Mouse (Mus musculus) induced T-regulatory cell, adult 2 months (primary cell): Measurements from ENCODE around the gene Scly.

Experiments
- DNase-seq: peaks from one replicate; pipeline ENCODE4 v3.0.0-alpha.2; 2012; ENCODE audit warnings: low read depth

Scly gene

GRCm38 (mm10) chr1:91299707-91300426 lies 1.7 kb downstream of the Scly start:
- DNase-seq = no peak

DNA sequence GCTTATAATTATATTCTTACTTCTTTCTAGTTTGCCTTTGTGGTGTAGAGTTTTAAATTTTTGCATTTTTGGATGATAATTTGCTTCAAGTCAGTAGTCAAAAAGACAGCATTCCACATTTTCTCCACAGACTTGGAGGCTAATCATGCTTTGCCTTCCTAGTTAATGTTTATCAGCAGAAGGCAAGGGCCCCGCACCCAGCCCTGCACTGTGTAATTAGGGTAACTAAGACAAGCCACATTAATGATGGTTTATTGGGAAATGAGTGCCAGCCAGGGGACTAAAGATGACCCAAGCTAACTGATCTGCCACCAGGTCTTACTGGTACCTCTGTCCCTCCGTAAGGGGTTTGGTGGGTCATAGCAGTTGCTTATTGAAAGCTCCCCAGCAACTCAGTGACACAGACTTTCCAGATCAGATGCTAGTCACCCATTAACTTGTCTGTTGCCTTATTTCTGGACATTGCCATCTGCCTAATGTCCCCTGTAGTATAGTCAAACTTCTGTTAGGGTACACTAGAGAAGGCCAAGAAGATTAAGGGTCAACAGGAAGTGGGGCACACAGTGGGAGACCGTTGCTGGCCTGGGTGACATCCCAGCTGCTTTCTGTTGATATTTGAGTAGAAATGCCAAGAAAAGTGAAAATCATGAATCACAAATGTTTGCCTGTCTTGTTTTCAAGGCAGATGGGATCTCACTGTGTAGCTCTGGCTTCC lies 3.2 kb downstream of the Scly start:
- DNase-seq = no peak

DNA sequence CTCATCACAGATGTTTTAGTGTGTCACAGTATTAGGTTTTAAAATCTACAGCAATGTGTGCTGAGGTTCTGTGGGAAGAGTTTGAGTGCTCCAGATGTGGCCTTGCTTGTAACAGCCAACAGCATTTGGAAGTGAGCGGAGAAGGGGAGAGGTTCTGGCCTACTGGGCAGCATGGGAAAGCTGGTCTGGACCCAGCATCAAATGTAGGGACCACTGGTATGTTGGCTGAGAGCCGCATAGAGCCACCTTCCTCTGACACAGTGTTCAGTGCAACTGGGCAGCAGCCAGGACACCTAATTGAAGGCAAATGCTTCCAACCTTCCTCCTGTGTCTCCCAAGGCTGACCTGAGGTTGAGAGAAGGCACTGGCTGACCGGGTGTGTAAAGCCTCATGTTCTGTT lies 3.9 kb downstream of the Scly start:
- DNase-seq = no peak

DNA sequence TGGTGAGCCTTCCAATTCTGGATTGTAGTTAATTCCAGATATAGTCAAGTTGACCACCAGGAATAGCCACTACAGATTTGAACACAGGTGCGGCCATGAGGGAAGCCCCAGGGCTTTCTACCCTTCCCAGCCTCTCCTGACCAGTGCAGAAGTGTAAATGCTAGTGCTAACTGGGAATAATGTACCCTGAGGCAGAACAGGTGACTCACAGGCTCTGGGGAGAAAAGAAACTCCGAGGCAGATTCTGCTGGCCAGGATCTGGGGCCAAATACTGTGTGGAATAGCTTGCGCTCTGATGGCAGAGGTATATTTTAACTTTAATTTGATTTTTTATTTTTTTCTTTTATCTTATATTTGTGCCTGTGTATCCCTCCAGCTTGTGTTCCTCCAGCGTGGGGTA lies 6.5 kb downstream of the Scly start:
- no peak for DNase-seq

DNA sequence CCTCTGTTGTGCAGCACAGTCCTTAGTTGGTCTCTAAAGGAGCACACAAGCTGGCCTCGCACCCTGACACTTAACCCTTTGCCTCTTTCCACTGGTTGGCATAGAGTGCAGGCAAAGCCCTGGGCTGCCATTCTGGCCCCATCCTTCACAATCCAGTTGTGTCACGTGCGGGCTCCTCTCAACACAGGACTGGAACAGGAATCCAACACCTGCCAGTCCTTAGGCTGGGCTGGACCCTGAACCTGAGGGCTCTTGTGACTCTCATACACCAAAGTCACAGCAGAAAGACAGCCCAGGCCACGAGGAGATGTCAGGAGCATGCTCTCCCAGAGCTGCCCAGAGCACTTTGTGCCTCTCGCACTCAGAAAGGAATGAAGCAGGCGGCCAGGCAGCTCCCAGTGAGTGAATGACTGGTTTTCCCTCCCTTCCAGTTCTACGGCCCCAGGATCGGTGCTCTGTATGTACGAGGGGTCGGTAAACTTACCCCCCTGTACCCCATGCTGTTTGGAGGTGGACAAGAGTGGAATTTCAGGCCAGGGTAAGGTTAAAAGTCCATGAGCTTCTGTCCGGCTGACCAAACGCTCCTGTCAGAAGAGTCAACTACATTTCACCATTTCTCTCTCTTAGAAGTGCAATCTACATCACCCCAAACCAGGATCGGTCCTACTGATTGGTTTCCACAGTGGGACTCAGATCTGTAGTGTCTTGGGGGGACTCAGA lies 11.4 kb downstream of the Scly start:
- DNase-seq = no peak

DNA sequence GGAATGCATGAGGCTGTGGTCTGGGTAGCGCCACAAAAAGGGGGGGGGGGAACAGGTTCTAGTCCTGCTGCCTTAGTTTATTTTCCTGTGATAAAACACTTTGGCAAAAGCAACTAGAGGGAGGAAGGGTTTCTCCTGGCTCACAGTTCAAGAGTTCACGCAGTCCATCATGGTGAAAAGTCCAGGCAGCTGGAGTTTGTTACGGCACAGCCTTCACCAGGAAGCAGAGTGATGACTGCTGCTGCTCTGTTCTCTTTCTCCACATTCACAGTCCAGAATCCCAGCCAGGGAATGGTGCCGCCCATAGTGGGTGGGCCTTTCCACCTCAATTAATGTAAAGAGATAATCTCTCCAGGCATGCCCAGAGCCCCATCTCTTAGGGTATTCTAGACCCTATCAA lies 14.1 kb downstream of the Scly start:
- no peak for DNase-seq

DNA sequence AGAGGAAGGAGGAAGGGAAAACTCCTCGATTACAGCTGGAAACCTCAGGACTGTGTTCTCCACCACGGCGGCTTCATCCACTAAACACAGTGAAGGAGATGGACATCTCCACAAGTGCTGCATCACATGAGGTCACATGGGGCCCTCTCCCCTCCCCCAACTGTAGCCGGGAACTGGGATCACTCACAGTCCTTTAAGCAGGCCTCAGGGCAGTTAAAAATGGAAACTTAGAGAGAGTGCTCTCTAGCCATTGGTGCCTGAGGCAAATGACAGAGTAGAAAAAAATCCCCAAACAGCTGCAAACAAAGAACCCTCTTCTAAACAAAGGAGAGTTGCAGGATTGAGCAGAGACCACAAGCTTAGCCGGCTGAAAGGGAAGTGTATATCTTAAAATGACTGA lies 15.1 kb downstream of the Scly start:
- DNase-seq = no peak

- DNase-seq = no peak
Measured at GRCm38 (mm10) chr1:91317656-91318055, 19.5 kb downstream of the Scly start.

DNA sequence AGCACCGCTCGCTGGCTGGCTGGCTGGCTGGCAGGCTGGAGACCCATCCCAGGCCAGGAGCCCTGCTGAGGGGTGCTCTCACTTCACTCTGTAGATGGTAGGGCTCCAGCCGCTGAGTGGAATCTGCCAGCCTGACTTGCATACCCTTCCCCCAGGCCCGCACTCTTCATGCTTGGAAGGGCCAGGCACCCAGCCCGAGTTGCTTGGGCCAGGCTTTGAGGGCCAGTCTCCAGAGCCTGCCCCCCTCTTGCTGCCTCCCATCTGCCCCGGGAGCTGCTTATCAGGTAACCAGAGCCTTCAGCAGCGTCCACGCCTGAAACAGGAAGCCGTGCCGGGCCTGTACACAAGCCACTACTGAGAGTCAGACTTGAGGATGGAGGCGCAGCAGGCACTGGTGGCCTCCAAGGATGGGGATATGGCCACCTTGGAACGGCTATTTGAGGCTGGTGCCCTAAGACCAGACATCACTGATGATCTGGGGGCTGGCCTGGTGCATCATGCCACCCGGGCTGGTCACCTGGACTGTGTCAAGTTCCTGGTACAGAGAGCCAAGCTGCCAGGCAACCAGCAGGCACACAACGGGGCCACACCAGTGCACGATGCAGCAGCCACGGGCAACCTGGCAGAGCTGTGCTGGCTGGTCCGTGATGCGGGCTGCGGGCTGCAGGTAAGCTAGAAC lies 23.8 kb downstream of the Scly start, which contains the start of gene Espnl:
TSS of gene Espnl (plus strand) at position 316 of the 679 bp plus-strand sequence.
- no peak for DNase-seq

- no peak for DNase-seq
Measured at GRCm38 (mm10) chr1:91324646-91325045, 26.5 kb downstream of the Scly start.

DNA sequence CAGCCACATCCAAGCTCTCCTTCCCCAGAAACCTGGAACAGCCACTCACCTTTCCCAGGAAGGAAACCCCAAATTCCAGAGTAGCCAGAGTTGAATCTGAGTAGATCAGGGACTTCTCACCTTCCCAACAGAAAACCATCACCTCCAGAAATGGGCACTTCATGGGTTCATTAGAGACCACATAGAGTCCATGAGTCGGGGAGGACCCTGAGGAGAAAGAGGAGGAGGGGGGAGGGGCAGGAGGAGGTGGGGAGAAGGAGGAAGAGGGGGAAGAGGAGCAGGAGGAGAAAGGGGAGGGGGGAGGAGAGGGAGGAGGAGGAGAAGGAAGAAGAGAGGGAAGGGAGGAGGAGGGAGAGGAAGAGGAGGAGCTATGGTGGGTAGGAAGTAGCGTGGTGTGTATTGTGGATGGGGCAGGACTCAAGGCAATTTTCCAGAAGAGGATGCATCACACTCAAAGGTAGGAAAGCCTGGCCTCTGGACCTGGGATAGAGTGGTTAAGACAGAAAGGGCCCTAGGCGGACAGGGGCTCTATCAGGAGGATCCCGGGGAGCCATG lies 27.4 kb downstream of the Scly start:
- DNase-seq = no peak

- DNase-seq = no peak
Measured at GRCm38 (mm10) chr1:91332102-91332501, 34.0 kb downstream of the Scly start.

DNA sequence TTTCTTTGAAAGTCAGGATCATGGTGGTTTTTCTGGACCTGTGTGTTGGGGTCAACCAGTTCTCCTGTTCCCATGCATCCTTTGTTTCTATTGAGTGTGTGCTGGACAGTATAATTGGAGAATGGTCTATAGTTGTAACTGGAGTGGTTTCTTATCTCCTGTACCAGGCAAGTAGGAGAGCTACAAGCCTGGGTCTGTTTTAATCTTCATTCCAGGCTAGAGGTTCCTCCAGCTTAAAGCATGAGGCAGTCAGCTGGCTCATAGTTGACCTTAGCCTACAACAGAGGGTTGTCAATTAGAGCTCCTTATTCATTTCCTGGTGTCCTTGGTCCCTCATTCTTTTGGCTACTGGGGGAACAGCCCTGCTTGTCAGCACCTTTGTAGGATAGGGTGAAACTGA lies 35.4 kb downstream of the Scly start:
- no peak for DNase-seq

GRCm38 (mm10) chr1:91337355-91337754 lies 39.2 kb downstream of the Scly start:
- DNase-seq = no peak

DNA sequence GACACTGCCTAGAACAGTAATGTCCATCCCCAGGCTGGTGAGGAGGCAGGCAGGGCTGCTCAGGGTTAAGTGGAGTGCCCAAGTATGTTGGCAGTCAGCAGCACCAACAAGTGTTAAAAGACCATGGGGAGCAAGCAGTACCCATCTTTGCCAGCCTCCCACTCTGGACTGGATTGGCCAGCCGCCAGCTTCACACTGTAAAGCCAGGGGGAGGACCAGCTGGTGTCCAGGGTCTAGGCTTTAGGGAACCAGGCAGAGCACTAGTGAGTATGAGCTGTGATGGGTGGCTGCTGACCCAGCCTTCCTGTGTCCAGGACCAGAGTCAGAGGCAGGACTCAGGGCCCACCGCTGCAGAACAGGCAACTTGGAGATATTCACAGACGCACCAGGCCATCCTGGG lies 45.9 kb downstream of the Scly start:
- no peak for DNase-seq

DNA sequence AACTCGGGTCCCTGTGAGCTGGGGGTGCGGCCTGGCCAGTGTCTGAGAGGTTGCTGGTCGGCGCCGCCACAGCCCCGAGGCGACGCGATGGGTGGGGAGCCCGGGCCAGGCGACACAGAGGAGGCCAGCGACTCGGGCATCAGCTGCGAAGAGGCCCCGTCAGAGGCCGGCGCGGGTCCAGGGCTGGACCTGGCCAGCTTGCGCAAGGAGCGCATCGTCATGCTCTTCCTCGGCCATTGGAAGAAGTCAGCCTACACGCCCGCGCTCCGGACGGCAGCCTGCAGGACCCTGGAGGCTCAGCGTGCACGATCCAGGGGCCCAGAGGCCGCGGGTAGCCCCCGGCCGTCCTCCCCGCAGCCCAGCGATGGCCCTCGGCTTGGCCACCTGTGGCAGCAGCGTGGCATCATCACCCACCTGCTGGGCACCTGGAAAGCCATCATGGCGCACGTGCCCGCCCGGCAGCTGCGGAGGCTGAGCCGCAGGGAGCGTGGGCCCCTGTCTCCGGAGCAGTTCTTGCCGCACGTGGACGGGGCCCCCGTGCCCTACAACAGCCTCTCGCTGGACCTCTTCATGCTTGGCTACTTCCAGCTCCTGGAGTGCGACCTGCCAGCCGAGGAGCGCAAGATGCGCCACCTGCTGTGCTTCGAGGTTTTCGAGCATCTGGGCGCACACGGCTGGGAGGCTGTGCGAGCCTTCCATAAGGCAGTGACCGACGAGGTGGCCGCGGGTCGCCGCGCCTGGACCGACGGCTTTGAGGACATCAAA lies 47.0 kb downstream of the Scly start:
- DNase-seq = no peak

- DNase-seq = peak; percentile 74
Measured at GRCm38 (mm10) chr1:91346892-91347291, 48.8 kb downstream of the Scly start.

- DNase-seq = no peak
Measured at GRCm38 (mm10) chr1:91350841-91351240, 52.7 kb downstream of the Scly start, which contains the start of gene Klhl30. Klhl30 (plus strand) TSS chr1:91351016.

DNA sequence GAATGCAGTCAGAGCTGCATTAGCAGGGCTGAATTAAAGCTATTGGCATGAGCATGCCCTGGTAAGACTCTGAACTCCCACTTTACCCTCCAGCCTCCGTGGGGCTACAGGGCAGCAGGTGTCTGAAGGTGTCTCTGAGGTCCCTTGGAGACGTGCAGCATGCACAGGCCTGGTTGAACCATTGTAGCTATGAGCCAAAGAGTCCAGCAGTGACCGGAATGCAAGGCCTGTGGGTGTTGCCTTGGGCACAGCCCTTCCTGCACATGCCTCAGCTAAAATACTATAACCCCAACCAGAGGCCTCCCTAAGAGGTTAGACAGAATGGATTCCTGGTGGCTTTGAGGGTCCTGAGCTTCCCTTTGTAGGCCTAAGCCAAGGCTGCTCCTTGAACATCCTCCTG lies 53.1 kb downstream of the Scly start:
- DNase-seq = no peak

- no peak for DNase-seq
Measured at GRCm38 (mm10) chr1:91352277-91352676, 54.1 kb downstream of the Scly start.

DNA sequence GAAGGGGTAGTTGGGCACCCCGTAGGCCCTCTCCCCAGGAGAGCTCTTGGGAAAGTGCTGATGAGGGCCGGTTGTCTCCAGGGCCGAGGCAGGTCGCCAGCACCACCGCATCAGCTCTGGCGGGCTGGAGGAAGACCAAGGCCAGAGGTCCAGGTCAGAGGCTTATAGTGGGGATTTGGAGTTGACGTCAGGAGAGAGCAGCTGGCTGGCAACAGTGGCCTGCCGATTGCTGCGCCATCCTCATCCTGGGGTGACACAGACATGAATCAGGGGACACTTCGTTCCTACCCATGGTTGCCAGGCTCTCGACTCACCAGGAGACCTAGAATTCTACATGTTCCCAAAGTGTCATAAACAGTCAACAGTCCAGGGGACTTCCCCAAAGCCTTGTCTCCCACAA lies 58.0 kb downstream of the Scly start:
- DNase-seq = no peak
